Mouse (Mus musculus) lung, postnatal 0 days (tissue): ENCODE results near the gene Rbms1.

Experiments
- CTCF ChIP-seq: IDR thresholded peaks from 2 replicates; pipeline ENCODE4 v1.5.1; 2016; ENCODE audit warnings: antibody characterized with exemption, mild to moderate bottlenecking
- EP300 ChIP-seq: IDR thresholded peaks from 2 replicates; pipeline ENCODE4 v1.6.1; 2016; ENCODE audit warnings: antibody characterized with exemption, mild to moderate bottlenecking, control low read depth

DNA sequence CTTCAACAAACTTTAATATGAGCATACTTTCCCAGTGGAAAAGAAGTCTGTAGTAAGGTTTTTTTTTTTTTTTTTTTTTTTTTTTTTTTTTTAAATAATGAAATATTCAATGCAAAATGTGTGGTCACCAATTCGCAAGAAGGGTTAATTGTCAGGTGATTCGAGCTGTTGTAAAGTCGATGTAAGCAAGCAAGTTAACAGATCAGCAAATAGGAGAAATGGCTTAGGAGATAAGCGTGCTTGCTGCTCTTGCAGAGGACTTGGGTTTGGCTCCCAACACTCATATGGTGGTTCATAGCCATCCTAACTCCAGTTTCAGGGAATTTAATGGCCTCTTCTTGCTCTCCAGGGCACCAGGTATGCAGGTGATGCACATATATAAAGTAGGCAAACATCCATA, 54.4 kb downstream of the Rbms1 start:
- TF ChIP-seq CTCF: no peak
- TF ChIP-seq EP300: no peak
